Mouse (Mus musculus) heart, adult 10 weeks (tissue): Measurements from ENCODE around the gene Zfp619. TPM values are rescaled to one million over a fixed set of nuclear protein-coding genes. Genes with fewer than 3 reads are reported as not detected.

Experiments
- polyA plus RNA-seq: library from polyadenylated mRNA; stranded (reverse); fragments of 350-450 nt; fragmentation: Illumina TruSeq; extraction: RNeasy Lipid Tissue Mini Kit (QIAGEN cat#74804); gene quantifications from one replicate; pipeline ENCODE4 v1.2.3, GENCODE M21; 2014; ENCODE audit warnings: low read depth, low replicate concordance

Zfp619 gene
- polyA plus RNA-seq: 1.7 TPM

DNA sequence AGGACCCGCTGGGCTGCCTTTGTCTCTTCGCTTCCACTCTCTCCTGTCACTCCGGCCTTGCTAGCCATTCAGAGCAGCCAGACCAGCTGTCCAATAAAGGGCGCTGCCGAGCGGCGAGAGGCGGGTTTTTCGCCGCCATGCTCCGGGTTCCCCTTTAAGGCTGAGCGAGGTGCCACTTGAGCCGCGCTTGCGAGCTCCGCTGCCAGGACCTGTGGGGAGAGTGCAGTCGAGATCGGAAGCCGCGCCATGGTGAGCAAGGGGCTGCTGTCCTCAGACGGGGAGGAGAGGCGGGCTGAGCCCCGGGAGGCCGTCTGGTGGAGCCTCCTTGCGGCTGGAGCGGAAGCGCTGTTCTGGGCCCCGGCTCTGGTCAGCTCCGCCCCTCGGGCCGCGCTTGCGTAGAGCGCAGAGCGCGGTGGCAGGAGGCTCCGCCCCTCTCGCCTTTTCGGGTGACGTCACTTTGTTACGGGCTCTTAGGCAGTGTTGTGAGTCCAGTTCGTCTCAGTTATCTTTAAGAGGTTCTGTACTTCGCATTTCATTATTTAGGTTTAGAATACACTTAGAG lies at the start of gene Zfp619:
TSS of gene Zfp619 (plus strand) at position 151 of the 562 bp plus-strand sequence.

Other genes with a start within 250 kb of the Zfp619 start
- gene Gm5114, start 104.6 kb upstream of the Zfp619 start, polyA plus RNA-seq: not detected